Mouse (Mus musculus) lung, postnatal 0 days (tissue): Measurements from ENCODE around the gene Zmynd10. TPM values are rescaled to one million over a fixed set of nuclear protein-coding genes. Genes with fewer than 3 reads are reported as not detected.
A peak's percentile ranks its signal among the peaks of the same experiment; 100 is the strongest.

Source experiments
- ATAC-seq: fragments of 200-750 bp; cut with Nextera tagmentation; 2 replicates; pipeline ENCODE4 v1.8.0; 2017; ENCODE audit warnings: moderate library complexity
- DNase-seq: peaks from one replicate; pipeline ENCODE4 v3.0.0-alpha.2; 2016; ENCODE audit warnings: low spot score
- H3K27ac ChIP-seq: fragments of 300-500 bp; sonication (generic); 2 replicates; pipeline ENCODE4 v1.5.1; 2014; ENCODE audit warnings: antibody characterized with exemption, mild to moderate bottlenecking, low read length, mixed read lengths
- H3K27me3 ChIP-seq: fragments of 300-500 bp; sonication (generic); replicated peaks from 2 replicates; pipeline ENCODE4 v1.6.1; 2014; ENCODE audit warnings: low read length, mixed read lengths; ENCODE audit not compliant: insufficient read depth
- H3K36me3 ChIP-seq: fragments of 300-500 bp; sonication (generic); 2 replicates; pipeline ENCODE4 v1.6.1; 2014; ENCODE audit warnings: low read length, mixed read lengths; ENCODE audit not compliant: insufficient read depth
- H3K4me1 ChIP-seq: fragments of 300-500 bp; sonication (generic); 2 replicates; pipeline ENCODE4 v1.6.1; 2014; ENCODE audit warnings: antibody characterized with exemption, low read depth, low read length, mixed read lengths; ENCODE audit not compliant: insufficient read depth
- H3K4me2 ChIP-seq: fragments of 300-500 bp; sonication (generic); replicated peaks from 2 replicates; pipeline ENCODE4 v1.6.1; 2014; ENCODE audit warnings: low read depth, mild to moderate bottlenecking, low read length, moderate library complexity, mixed read lengths
- H3K4me3 ChIP-seq: fragments of 300-500 bp; sonication (generic); 2 replicates; pipeline ENCODE4 v1.5.1; 2014; ENCODE audit warnings: low read depth, low read length
- H3K9ac ChIP-seq: fragments of 300-500 bp; sonication (generic); replicated peaks from 2 replicates; pipeline ENCODE4 v1.6.1; 2014; ENCODE audit warnings: low read depth, mild to moderate bottlenecking
- H3K9me3 ChIP-seq: fragments of 300-500 bp; sonication (generic); 2 replicates; pipeline ENCODE4 v1.6.1; 2016; ENCODE audit warnings: low read length, mixed read lengths
- CTCF ChIP-seq: IDR thresholded peaks from 2 replicates; pipeline ENCODE4 v1.5.1; 2016; ENCODE audit warnings: antibody characterized with exemption, mild to moderate bottlenecking
- EP300 ChIP-seq: IDR thresholded peaks from 2 replicates; pipeline ENCODE4 v1.6.1; 2016; ENCODE audit warnings: antibody characterized with exemption, mild to moderate bottlenecking, control low read depth
- WGBS: fragments of 180-500 bp; shearing (Covaris S2); extraction: QIAGEN DNeasy Blood & Tissue Kit; methylation state at CpG from one replicate; pipeline ENCODE4 v1.1.7; 2014; 5-methylcytosine and 5-hydroxymethylcytosine counted together
- polyA plus RNA-seq: library from polyadenylated mRNA; unstranded; fragments of >200 nt; fragmentation: Nextera tagmentation; extraction: Ambion mirVana; gene quantifications from 2 replicates; pipeline ENCODE4 v1.2.1, GENCODE M21; 2015

Zmynd10 gene
- polyA plus RNA-seq, 1 experiment from 2014 or later, result 9.1 TPM

DNA sequence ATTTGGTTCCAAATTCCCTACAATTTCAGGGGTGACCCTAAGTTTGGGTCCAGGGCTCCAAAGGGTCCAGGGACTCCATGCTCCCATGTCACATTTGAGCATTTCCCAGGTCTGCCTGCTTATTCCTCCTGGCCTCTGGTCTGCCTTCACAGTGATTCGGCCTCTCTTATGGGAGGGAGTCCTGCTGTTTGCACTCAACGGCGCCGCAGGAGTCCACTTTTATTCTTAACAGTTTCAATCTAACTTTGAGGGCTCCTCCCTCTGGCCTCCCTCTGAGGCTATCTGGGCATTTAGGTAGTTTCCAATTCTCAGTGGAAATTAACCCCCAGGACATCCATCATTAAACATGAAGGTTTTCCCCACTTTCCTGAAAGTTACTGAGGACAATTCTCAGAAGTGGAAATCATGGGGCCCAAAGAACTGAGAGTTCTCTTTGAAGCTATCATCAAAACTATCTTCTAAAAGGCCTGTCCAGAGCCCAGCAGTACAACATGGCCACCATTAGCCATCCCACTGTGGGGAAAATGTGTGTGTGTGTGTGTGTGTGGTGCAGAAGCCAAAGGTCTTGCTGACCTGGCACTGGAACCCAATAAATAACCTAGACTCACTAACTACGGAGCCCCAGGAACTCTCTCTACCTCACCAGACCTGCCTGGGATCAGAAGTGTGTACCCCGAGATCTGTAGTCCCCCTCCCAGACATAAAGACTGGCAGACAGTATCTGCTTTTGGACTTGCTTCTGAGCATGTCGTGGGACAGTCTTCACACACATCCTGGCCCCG lies 47.4 kb downstream of the Zmynd10 start:
- TF ChIP-seq EP300 (no peak), CTCF (no peak)
- H3K4me1 ChIP-seq, result 0 out of 2 replicates have a peak, but pooled peaks cover 6% of the 10 kb centered on the region
- no peak for ATAC-seq
- H3K4me2 ChIP-seq, result no peak overlapping the region
- no peak for DNase-seq
- no peak overlapping the region for H3K4me3 ChIP-seq
- no peaks in the 10 kb centered on the region for H3K27me3 ChIP-seq
- H3K9me3 ChIP-seq, result no peaks in the 10 kb centered on the region
- H3K36me3 ChIP-seq, result peaks cover 23% of the 10 kb centered on the region
- no peak overlapping the region for H3K27ac ChIP-seq
- WGBS, result 77% methylated on average over 8 of the region's 8 CpGs
- no peak overlapping the region for H3K9ac ChIP-seq

GRCm38 (mm10) chr9:107596619-107597569 lies 49.8 kb downstream of the Zmynd10 start:
- TF ChIP-seq CTCF (no peak), EP300 (no peak)
- ATAC-seq, result peak; percentile 25
- Histone ChIP-seq H3K27ac (no peak overlapping the region), H3K27me3 (no peaks in the 10 kb centered on the region), H3K4me2 (no peak overlapping the region), H3K36me3 (peaks cover 12% of the 10 kb centered on the region; the same call in 1 of the 2 replicates), H3K9me3 (no peaks in the 10 kb centered on the region), H3K4me1 (0 out of 2 replicates have a peak, but pooled peaks cover 3% of the 10 kb centered on the region), H3K4me3 (no peak overlapping the region), H3K9ac (no peak overlapping the region)
- no peak for DNase-seq
- WGBS, result 78% methylated on average over 11 of the region's 11 CpGs

GRCm38 (mm10) chr9:107598385-107598784 lies 51.3 kb downstream of the Zmynd10 start:
- Histone ChIP-seq H3K4me3 (no peak overlapping the region), H3K9ac (no peak overlapping the region), H3K36me3 (no peaks in the 10 kb centered on the region), H3K9me3 (no peaks in the 10 kb centered on the region), H3K27ac (no peak overlapping the region), H3K4me1 (0 out of 2 replicates have a peak, but pooled peaks cover 3% of the 10 kb centered on the region), H3K4me2 (no peak overlapping the region), H3K27me3 (no peaks in the 10 kb centered on the region)
- ATAC-seq (no peak), DNase-seq (no peak)
- 65% methylated on average over 5 of the region's 5 CpGs for WGBS
- no peak for TF ChIP-seq CTCF
- TF ChIP-seq EP300, result no peak

DNA sequence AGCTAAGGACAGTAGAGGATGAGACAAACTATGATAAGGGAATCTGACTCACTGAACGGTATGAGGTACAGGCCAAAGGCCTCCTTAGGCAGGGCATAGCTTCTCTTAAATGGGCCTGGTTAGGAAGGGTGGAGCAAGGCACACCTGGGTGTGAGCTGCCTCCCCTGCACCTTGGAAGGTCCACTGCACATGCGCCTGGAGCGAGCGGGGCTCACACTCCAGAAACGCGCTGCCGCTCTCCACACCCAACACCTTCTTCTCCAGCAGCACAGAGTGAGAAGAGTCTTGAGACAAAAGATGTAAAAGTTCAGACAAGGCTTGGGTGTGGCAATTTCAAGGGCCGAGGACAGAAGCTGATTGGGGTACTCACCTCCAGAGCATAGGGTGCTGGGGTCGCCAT lies 52.3 kb downstream of the Zmynd10 start:
- Histone ChIP-seq H3K36me3 (no peaks in the 10 kb centered on the region), H3K27me3 (no peaks in the 10 kb centered on the region), H3K9ac (no peak overlapping the region), H3K27ac (no peak overlapping the region), H3K4me2 (no peak overlapping the region), H3K4me1 (0 out of 2 replicates have a peak, but pooled peaks cover 3% of the 10 kb centered on the region), H3K4me3 (no peak overlapping the region), H3K9me3 (no peaks in the 10 kb centered on the region)
- 81% methylated on average over 9 of the region's 9 CpGs for WGBS
- DNase-seq (no peak), ATAC-seq (no peak)
- TF ChIP-seq EP300, result no peak
- no peak for TF ChIP-seq CTCF

GRCm38 (mm10) chr9:107599842-107600241 lies 52.7 kb downstream of the Zmynd10 start:
- no peak overlapping the region for H3K4me3 ChIP-seq
- 62% methylated on average over 14 of the region's 14 CpGs for WGBS
- H3K27me3 ChIP-seq, result no peaks in the 10 kb centered on the region
- no peak overlapping the region for H3K27ac ChIP-seq
- no peak overlapping the region for H3K9ac ChIP-seq
- 0 out of 2 replicates have a peak, but pooled peaks cover 3% of the 10 kb centered on the region for H3K4me1 ChIP-seq
- no peak; the same call in 1 of the 2 replicates for TF ChIP-seq CTCF
- TF ChIP-seq EP300, result no peak
- no peak for DNase-seq
- H3K4me2 ChIP-seq, result no peak overlapping the region
- H3K9me3 ChIP-seq, result no peaks in the 10 kb centered on the region
- ATAC-seq, result no peak
- no peaks in the 10 kb centered on the region for H3K36me3 ChIP-seq

GRCm38 (mm10) chr9:107600745-107601144 lies 53.6 kb downstream of the Zmynd10 start:
- no peak overlapping the region for H3K27ac ChIP-seq
- no peaks in the 10 kb centered on the region for H3K9me3 ChIP-seq
- no peak overlapping the region for H3K4me3 ChIP-seq
- ATAC-seq (no peak), DNase-seq (no peak)
- H3K4me2 ChIP-seq, result no peak overlapping the region
- H3K36me3 ChIP-seq, result no peaks in the 10 kb centered on the region
- 70% methylated on average over 12 of the region's 12 CpGs for WGBS
- no peak overlapping the region for H3K9ac ChIP-seq
- no peaks in the 10 kb centered on the region for H3K27me3 ChIP-seq
- no peak for TF ChIP-seq EP300
- TF ChIP-seq CTCF, result peak; percentile 49
- 0 out of 2 replicates have a peak, but pooled peaks cover 3% of the 10 kb centered on the region for H3K4me1 ChIP-seq

Other genes with a start within 250 kb of the Zmynd10 start
- gene Hemk1, start 208.9 kb upstream of the Zmynd10 start, polyA plus RNA-seq, result 5.9 and 8.3 TPM in 2 replicates
- 0.23 and 0.36 TPM in 2 replicates for gene 6430571L13Rik, start 206.7 kb upstream of the Zmynd10 start, polyA plus RNA-seq
- 0.04 TPM in 1 of 2 replicates, not detected in the other for gene Cacna2d2, start 147.7 kb upstream of the Zmynd10 start, polyA plus RNA-seq
- gene Tmem115, start 13.4 kb upstream of the Zmynd10 start, polyA plus RNA-seq, result 48.4 and 48.5 TPM in 2 replicates
- gene Cyb561d2, start 5.1 kb upstream of the Zmynd10 start, polyA plus RNA-seq, result 29.7 and 34.7 TPM in 2 replicates
- 24.7 and 28.0 TPM in 2 replicates for gene Nprl2, start 5.1 kb upstream of the Zmynd10 start, polyA plus RNA-seq
- gene Rassf1, start 4.3 kb downstream of the Zmynd10 start, polyA plus RNA-seq, result 86.1 and 97.7 TPM in 2 replicates
- 38.1 and 41.5 TPM in 2 replicates for gene Tusc2, start 16.0 kb downstream of the Zmynd10 start, polyA plus RNA-seq
- 103 and 104 TPM in 2 replicates for gene Hyal2, start 20.6 kb downstream of the Zmynd10 start, polyA plus RNA-seq
- 9.7 and 11.0 TPM in 2 replicates for gene Hyal1, start 29.6 kb downstream of the Zmynd10 start, polyA plus RNA-seq
- 17.9 and 22.0 TPM in 2 replicates for gene Naa80, start 31.6 kb downstream of the Zmynd10 start, polyA plus RNA-seq
- 1.7 and 2.2 TPM in 2 replicates for gene Hyal3, start 33.5 kb downstream of the Zmynd10 start, polyA plus RNA-seq
- gene Ifrd2, start 40.3 kb downstream of the Zmynd10 start, polyA plus RNA-seq, result 22.4 and 24.1 TPM in 2 replicates
- 31.9 and 34.3 TPM in 2 replicates for gene Sema3b, start 61.9 kb downstream of the Zmynd10 start, polyA plus RNA-seq
- gene Gnai2, start 88.1 kb downstream of the Zmynd10 start, polyA plus RNA-seq, result 414 and 417 TPM in 2 replicates
- gene Slc38a3, start 122.2 kb downstream of the Zmynd10 start, polyA plus RNA-seq, result 0.51 and 0.81 TPM in 2 replicates
- 0.23 and 0.30 TPM in 2 replicates for gene Gnat1, start 132.4 kb downstream of the Zmynd10 start, polyA plus RNA-seq
- gene Sema3f, start 163.2 kb downstream of the Zmynd10 start, polyA plus RNA-seq, result 23.4 and 24.9 TPM in 2 replicates
- 119 and 128 TPM in 2 replicates for gene Rbm5, start 223.7 kb downstream of the Zmynd10 start, polyA plus RNA-seq